Mouse (Mus musculus): ENCODE results near the gene Zdhhc3.

Gene Zdhhc3

GRCm38 (mm10) chr9:123020995-123021631 lies 91.9 kb downstream of the Zdhhc3 start, which contains the start of gene Tmem42:
Gene Tmem42 (plus strand): TSS chr9:123021326.
- peak; percentile 79 to 81 for DNase-seq (ENCODE audit: low spot score in 2 of 2)
